Mouse (Mus musculus) forebrain, embryonic 13.5 days (tissue): ENCODE measurements around the gene Dact3. TPM values are rescaled to one million over a fixed set of nuclear protein-coding genes. Genes with fewer than 3 reads are reported as not detected.

Source experiments
- ATAC-seq: fragments of 200-750 bp; cut with Nextera tagmentation; 2 replicates; pipeline ENCODE4 v1.8.0; 2017
- H3K27ac ChIP-seq: fragments of 300-500 bp; sonication (generic); 2 replicates; pipeline ENCODE4 v1.5.1; 2015; ENCODE audit warnings: inconsistent platforms, mild to moderate bottlenecking, moderate library complexity
- H3K27me3 ChIP-seq: fragments of 300-500 bp; sonication (generic); 2 replicates; pipeline ENCODE4 v1.6.1; 2015; ENCODE audit warnings: mild to moderate bottlenecking, inconsistent platforms
- H3K36me3 ChIP-seq: fragments of 300-500 bp; sonication (generic); 2 replicates; pipeline ENCODE4 v1.6.1; 2015; ENCODE audit warnings: mild to moderate bottlenecking, inconsistent platforms; ENCODE audit not compliant: poor library complexity, severe bottlenecking
- H3K4me1 ChIP-seq: fragments of 300-500 bp; sonication (generic); 2 replicates; pipeline ENCODE4 v1.6.1; 2015; ENCODE audit warnings: inconsistent platforms
- H3K4me2 ChIP-seq: fragments of 300-500 bp; sonication (generic); 2 replicates; pipeline ENCODE4 v1.6.1; 2015; ENCODE audit warnings: inconsistent platforms, mild to moderate bottlenecking, moderate library complexity
- H3K4me3 ChIP-seq: fragments of 300-500 bp; sonication (generic); 2 replicates; pipeline ENCODE4 v1.5.1; 2015; ENCODE audit warnings: mild to moderate bottlenecking, inconsistent platforms
- H3K9ac ChIP-seq: fragments of 300-500 bp; sonication (generic); 2 replicates; pipeline ENCODE4 v1.6.1; 2015; ENCODE audit warnings: mild to moderate bottlenecking, inconsistent platforms
- H3K9me3 ChIP-seq: fragments of 300-500 bp; sonication (generic); replicated peaks from 2 replicates; pipeline ENCODE4 v1.6.1; 2016; ENCODE audit warnings: inconsistent platforms
- WGBS: fragments of 180-500 bp; shearing (Covaris S2); methylation state at CpG from one replicate; pipeline ENCODE4 v1.1.7; 2015; 5-methylcytosine and 5-hydroxymethylcytosine counted together
- polyA plus RNA-seq: library from polyadenylated mRNA; unstranded; fragments of >200 nt; fragmentation: Nextera tagmentation; extraction: Ambion mirVana; gene quantifications from 2 replicates; pipeline ENCODE4 v1.2.1, GENCODE M21; 2015

The Dact3 gene
- polyA plus RNA-seq, 1 experiment from 2014 or later: 2.3 TPM

DNA sequence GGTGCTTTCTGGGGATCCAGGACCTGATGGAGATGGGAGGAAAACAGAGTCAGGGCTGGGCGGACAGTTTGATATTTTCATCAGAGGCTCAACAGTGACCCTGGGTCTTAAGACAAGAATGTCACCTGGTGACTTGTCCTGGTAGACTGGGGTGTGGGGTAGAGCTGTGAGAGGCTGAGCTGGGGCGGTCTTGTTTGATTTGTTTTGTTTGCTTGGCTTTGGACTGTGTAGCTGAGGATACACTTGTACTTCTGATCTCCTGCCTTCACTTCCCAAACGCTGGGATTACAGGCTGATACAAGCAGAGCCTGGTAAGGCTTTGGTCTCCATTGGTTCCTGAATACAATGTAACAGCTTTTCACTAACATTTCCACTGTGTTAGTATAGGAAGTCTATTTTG, 7.6 kb upstream of the Dact3 start:
- Histone ChIP-seq H3K36me3 (peaks cover 47% of the 10 kb centered on the region), H3K4me3 (no peak overlapping the region), H3K4me1 (0 out of 2 replicates have a peak, but pooled peaks cover 3% of the 10 kb centered on the region), H3K27ac (no peak overlapping the region), H3K4me2 (no peak overlapping the region), H3K9me3 (no peaks in the 10 kb centered on the region), H3K27me3 (no peaks in the 10 kb centered on the region), H3K9ac (no peak overlapping the region)
- 87% methylated on average over 3 of the region's 3 CpGs for WGBS
- no peak for ATAC-seq

DNA sequence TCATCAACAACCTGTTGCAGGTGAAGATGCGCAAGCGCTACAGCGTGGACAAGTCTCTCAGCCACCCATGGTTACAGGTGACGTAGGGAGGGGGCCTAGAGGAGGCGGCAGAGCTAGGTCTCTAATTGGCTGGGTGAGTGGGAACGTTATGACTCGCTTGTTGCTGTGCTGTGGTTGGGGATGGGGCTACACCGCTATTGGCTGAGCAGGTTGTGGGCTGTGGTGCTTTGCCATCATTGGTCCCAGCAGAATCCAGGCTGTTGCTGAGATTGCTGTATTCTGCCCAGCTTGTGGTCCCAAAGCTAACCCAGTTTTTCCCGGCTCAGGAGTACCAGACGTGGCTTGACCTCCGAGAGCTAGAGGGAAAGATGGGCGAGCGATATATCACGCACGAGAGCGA, 5.6 kb upstream of the Dact3 start:
- peak; percentile 98 for ATAC-seq
- Histone ChIP-seq H3K4me2 (peak overlapping the region; percentile 56), H3K36me3 (peaks cover 32% of the 10 kb centered on the region), H3K9ac (peak overlapping the region; percentile 58), H3K4me3 (peak overlapping the region; percentile 32), H3K27me3 (no peaks in the 10 kb centered on the region), H3K27ac (peak overlapping the region; percentile 69), H3K9me3 (no peaks in the 10 kb centered on the region), H3K4me1 (0 out of 2 replicates have a peak, but pooled peaks cover 9% of the 10 kb centered on the region)
- 8% methylated on average over 16 of the region's 16 CpGs for WGBS

DNA sequence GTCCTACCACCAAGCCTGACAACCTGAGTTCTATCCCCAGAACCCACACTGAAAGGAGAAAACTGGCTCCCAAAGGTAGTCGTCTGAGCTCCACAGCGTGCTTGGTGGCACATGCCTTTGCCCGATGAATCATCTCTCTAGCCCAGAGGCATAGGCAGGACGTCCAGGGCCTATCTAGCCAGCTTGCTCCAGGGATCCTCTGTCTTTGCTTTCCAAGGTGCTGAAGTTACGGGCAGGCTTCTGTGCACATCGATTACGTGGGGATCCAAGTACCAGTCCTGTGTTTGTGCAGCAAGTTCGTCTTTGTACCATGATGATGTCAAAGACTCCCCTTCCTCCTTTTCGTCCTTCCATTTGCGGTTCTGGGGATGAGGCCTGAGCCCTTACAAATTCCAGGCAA, 3.5 kb upstream of the Dact3 start:
- Histone ChIP-seq H3K27ac (no peak overlapping the region), H3K4me2 (no peak overlapping the region), H3K4me1 (peaks cover 21% of the 10 kb centered on the region), H3K27me3 (no peaks in the 10 kb centered on the region), H3K36me3 (peaks cover 12% of the 10 kb centered on the region), H3K9ac (no peak overlapping the region; the same call in 1 of the 2 replicates), H3K4me3 (no peak overlapping the region), H3K9me3 (no peaks in the 10 kb centered on the region)
- 86% methylated on average over 10 of the region's 10 CpGs for WGBS
- ATAC-seq: no peak

DNA sequence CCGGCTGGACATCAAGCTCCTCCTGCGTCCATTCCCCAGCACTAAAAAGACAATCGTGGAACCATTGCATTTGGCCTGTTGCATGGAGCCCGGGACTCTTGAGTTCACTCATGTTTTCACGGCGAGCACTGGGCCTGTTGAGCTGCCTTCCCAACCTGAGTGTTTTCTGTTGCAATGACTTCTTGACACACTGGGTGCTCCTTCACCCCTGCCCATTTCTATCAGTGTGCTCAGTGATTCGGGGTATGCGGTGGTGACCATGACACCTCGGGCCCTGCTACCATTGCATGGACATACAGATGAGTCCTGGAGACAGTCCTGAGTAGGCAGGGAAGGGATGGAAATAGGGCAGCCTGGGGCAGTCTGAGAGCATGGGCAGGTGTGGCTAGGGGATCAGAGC, 2.6 kb upstream of the Dact3 start:
- no peak overlapping the region for H3K4me3 ChIP-seq
- no peaks in the 10 kb centered on the region for H3K27me3 ChIP-seq
- no peak overlapping the region for H3K27ac ChIP-seq
- peaks cover 27% of the 10 kb centered on the region for H3K4me1 ChIP-seq
- ATAC-seq: no peak
- H3K4me2 ChIP-seq: no peak overlapping the region
- WGBS: 95% methylated on average over 9 of the region's 9 CpGs
- H3K9me3 ChIP-seq: no peaks in the 10 kb centered on the region
- no peak overlapping the region for H3K9ac ChIP-seq
- peaks cover 12% of the 10 kb centered on the region for H3K36me3 ChIP-seq

DNA sequence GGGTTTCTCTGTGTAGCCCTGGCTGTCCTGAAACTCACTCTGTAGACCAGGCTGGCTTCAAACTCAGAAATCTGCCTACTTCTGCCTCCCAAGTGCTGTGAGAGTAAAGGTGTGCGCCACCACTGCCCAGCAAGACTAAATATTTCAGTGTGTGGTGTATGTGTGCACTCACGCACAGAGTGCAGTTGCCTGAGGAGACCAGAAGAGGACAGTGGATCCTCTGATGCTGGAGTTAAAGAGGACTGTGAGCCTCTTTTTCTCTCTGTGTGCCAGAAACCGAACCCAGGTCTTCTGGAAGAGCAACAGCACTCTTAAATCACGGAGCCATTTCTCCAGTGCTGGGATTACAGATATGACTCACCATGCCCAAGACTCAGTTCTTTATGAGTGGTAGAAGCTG, 1.7 kb upstream of the Dact3 start:
- Histone ChIP-seq H3K27ac (no peak overlapping the region), H3K27me3 (no peaks in the 10 kb centered on the region), H3K9me3 (no peaks in the 10 kb centered on the region), H3K4me2 (peak overlapping the region; percentile 52; the same call in 1 of the 2 replicates), H3K4me1 (peaks cover 27% of the 10 kb centered on the region), H3K4me3 (no peak overlapping the region), H3K9ac (no peak overlapping the region), H3K36me3 (peaks cover 12% of the 10 kb centered on the region)
- ATAC-seq: no peak
- 94% methylated on average over 4 of the region's 4 CpGs for WGBS

DNA sequence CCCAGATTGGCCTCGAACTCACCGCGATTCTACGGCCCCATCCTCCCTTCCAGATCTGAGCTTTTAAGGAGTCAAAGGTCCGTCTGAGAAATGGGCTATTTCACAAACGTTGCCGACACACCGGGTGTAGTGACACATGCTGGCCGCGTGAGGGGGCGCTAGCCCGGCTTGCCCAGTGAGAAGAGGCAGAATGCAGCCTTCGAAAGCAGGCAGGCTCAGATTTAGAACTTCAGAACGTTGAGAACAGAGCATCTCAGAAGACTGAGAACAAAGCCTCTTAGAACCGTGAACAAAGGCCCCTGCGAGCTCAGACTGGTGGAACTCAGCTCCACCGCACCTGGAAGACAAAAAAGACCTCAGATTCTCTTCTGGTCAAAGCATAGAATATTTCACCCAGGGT, 927 bp upstream of the Dact3 start:
- ATAC-seq: no peak
- no peak overlapping the region for H3K9ac ChIP-seq
- peaks cover 12% of the 10 kb centered on the region for H3K36me3 ChIP-seq
- peaks cover 27% of the 10 kb centered on the region for H3K4me1 ChIP-seq
- peak overlapping the region; percentile 30 for H3K4me3 ChIP-seq
- H3K27me3 ChIP-seq: no peaks in the 10 kb centered on the region
- H3K27ac ChIP-seq: peak overlapping the region; percentile 79
- 4% methylated on average over 17 of the region's 17 CpGs for WGBS
- peak overlapping the region; percentile 52 for H3K4me2 ChIP-seq
- no peaks in the 10 kb centered on the region for H3K9me3 ChIP-seq

DNA sequence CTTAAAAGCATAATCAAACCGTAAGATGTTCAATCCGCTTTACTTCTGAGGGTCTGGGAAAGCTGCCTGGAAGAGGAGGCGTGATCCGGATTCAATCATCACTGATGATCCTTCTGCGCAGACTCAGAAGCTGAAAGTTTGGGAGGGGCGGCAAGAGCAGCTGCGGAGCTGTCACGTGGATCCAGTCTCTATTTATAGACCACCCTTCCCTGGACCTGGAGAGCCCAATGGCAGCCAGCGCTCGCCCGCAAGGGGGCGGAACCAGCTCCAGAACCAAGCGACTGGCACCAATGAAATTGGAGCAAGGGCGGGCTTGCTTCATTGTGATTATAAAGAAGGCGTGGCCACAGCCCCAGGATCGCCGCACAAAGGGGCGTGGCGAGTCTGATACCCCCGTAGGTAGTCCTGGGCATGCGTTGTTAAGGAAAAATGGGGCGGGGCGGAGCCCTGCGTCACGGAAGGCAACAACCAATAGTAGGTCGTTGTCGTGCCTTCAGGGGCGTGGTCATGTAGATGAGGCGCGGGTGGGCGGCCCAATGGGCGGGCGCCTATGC, 284 bp upstream of the Dact3 start:
- peak overlapping the region; percentile 73 for H3K4me3 ChIP-seq
- H3K36me3 ChIP-seq: peaks cover 12% of the 10 kb centered on the region
- H3K27me3 ChIP-seq: no peaks in the 10 kb centered on the region
- H3K4me2 ChIP-seq: peak overlapping the region; percentile 92
- peak overlapping the region; percentile 87; the same call in 1 of the 2 replicates for H3K9ac ChIP-seq
- WGBS: under 1% methylated on average over 33 of the region's 33 CpGs
- peak; percentile 97 for ATAC-seq
- H3K27ac ChIP-seq: peak overlapping the region; percentile 79
- no peaks in the 10 kb centered on the region for H3K9me3 ChIP-seq
- peaks cover 27% of the 10 kb centered on the region for H3K4me1 ChIP-seq

DNA sequence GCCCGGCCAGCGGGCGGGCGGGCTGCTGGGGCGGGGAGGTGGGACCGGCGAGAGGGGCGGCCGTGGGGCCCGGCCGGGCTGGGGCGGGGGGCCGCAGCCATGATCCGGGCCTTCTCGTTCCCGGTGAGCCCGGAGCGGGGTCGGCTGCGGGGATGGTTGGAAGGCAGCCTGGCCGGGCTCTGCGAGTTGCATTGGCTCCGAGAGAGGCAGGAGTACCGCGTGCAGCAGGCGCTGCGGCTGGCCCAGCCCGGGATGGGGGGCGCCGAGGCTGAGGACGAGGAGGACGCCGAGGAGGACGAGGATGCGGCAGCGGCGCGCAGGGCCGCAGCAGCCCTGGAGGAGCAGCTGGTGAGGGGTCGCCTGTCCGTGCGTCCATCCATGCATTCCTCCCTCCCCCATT, 209 bp downstream of the Dact3 start:
- Histone ChIP-seq H3K36me3 (peaks cover 12% of the 10 kb centered on the region), H3K4me3 (peak overlapping the region; percentile 73), H3K27ac (peak overlapping the region; percentile 75), H3K4me1 (peaks cover 30% of the 10 kb centered on the region), H3K9ac (peak overlapping the region; percentile 87), H3K9me3 (no peaks in the 10 kb centered on the region), H3K4me2 (peak overlapping the region; percentile 92), H3K27me3 (no peaks in the 10 kb centered on the region)
- under 1% methylated on average over 39 of the region's 42 CpGs for WGBS
- peak; percentile 54; the same call in 1 of the 2 replicates for ATAC-seq

DNA sequence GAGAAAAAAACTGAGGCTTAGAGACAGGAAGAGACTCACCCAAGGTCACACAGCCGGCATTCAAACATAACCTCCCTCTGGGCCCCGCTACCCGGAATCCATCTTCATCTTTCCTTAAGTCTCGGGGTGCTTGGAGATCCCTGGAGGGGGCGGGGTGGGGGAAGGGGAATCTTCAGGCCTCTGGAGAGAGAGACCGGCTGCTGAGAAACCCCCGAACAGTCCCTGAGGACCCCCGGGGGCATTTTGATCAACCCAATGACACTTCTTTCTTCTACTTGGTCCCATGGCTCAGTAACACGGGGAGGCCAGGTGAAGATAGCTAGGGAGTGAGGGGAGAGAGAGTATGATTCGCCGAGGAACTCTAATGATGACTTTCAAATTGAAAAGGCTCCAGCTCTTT, 889 bp downstream of the Dact3 start:
- Histone ChIP-seq H3K9ac (peak overlapping the region; percentile 87), H3K4me1 (peaks cover 36% of the 10 kb centered on the region), H3K9me3 (no peaks in the 10 kb centered on the region), H3K36me3 (peaks cover 12% of the 10 kb centered on the region), H3K27ac (no peak overlapping the region), H3K27me3 (no peaks in the 10 kb centered on the region), H3K4me2 (peak overlapping the region; percentile 92), H3K4me3 (peak overlapping the region; percentile 73)
- no peak for ATAC-seq
- WGBS: 9% methylated on average over 11 of the region's 11 CpGs

DNA sequence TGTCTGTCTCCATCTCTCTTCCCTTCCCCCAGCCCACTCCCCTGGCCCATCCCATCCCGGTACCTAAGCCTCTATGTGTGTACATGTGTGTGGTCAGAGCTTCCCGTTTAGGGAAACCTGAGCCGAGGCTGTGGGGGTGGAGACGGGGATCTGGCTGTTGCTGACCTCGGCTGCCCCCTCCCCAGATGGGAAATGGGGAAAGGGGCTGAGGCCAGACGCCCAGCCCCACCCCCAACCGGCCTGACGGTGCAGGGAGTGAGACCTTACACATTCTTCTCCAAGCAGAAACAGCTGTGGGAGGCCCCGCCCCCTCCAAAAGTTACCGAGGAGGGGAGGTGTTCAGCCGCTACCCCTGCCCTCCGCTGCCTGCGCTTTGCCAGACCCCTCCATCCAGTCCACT, 1.5 kb downstream of the Dact3 start:
- 1% methylated on average over 11 of the region's 13 CpGs for WGBS
- no peak overlapping the region for H3K27ac ChIP-seq

DNA sequence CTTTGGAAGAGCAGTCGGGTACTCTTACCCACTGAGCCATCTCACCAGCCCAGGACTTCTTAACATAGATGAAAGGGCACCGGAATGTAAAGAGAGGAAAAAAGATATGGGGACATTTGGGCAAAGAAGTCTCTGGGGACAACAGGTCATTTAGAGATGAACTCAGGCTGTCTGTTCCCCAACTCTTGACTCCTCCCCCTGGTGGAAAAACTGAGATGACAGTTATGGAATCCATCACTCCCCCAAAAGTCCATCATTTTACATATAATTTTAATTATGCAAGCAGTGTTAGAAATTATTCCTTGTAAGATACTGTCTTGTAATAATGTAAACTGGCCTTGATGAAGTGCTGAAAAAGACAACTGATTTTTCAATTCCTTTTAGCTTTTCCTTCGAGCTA, 2.6 kb downstream of the Dact3 start:
- Histone ChIP-seq H3K4me2 (no peak overlapping the region), H3K27ac (no peak overlapping the region), H3K9me3 (no peaks in the 10 kb centered on the region), H3K36me3 (peaks cover 6% of the 10 kb centered on the region; the same call in 1 of the 2 replicates), H3K4me3 (no peak overlapping the region), H3K9ac (no peak overlapping the region), H3K4me1 (peaks cover 36% of the 10 kb centered on the region), H3K27me3 (no peaks in the 10 kb centered on the region)
- ATAC-seq: no peak
- WGBS: 89% methylated on average over 3 of the region's 3 CpGs

More for the DNA sequence above, 1.5 kb downstream of the Dact3 start:
- H3K4me3 ChIP-seq: peak overlapping the region; percentile 73
- ATAC-seq: no peak
- peak overlapping the region; percentile 87 for H3K9ac ChIP-seq
- no peaks in the 10 kb centered on the region for H3K27me3 ChIP-seq
- peaks cover 36% of the 10 kb centered on the region for H3K4me1 ChIP-seq
- peaks cover 10% of the 10 kb centered on the region for H3K36me3 ChIP-seq
- peak overlapping the region; percentile 92 for H3K4me2 ChIP-seq
- no peaks in the 10 kb centered on the region for H3K9me3 ChIP-seq

DNA sequence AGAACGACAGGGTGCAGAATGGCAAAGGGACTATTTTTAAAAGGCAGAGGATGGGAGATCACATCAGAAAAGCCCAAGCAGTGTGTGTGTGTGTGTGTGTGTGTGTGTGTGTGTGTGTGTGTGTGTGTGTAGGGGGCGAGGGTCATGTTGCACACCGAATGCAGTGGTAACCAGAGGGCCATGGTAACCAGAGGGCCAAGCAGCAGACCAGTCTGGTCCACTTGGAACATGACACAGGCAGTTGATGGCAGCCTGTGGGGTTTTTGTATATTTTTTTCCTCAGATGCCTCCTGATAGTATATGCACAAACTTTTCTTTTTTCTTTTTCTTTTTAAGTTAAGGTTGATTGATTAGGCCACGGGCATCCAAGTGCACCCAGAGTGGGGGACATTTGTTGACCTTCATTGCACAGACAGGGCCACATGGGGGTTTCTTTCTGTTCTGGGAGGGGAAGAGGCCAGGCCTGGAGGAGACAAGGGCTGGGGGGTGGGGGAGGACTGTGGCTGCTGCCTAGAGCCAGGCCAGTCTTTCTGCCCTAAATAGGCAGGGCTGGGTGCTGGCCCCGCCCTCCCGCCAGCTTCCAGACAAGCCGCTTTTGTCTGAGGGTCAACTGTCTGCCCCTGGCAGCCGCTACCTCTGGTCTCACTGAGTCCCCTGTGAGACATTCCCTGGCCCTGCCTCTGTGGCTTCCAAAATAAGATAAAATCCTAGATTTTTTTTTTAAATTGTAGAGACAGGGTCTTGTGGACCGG, 4.9 kb downstream of the Dact3 start:
- Histone ChIP-seq H3K9me3 (no peaks in the 10 kb centered on the region), H3K4me2 (no peak overlapping the region), H3K9ac (peak overlapping the region; percentile 52), H3K27ac (peak overlapping the region; percentile 36; the same call in 1 of the 2 replicates), H3K4me1 (peaks cover 30% of the 10 kb centered on the region), H3K27me3 (peaks cover 18% of the 10 kb centered on the region), H3K36me3 (peaks cover 22% of the 10 kb centered on the region), H3K4me3 (no peak overlapping the region)
- ATAC-seq: no peak
- 17% methylated on average over 8 of the region's 9 CpGs for WGBS
